Mouse (Mus musculus): Measurements from ENCODE around the gene Lipi.

Gene Lipi

GRCm38 (mm10) chr16:75585961-75586360 is at the start of gene Lipi:
TSS of gene Lipi (minus strand) at chr16:75586061.
- in situ Hi-C loops (cut with MboI, MseI), result no loop called here

DNA sequence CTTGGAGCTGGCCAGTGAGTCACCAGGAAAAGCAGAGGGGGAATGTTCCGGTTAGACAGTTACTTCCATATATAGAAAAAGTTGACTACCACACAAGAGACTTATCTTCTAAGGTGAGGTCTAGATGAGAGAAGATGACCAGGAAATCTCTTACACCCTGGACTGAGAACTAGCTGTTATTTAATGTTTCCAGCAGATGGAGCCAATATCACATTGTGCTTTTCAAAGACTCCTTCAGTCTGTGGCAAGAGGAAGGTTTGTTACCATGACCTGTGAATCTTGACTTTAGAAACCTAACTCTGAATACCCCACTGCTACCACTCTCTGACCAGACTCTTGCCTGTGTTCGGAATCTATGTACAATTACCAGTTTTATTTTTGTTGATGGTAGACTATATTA is 42.0 kb upstream of the Lipi start:
- in situ Hi-C loops (cut with MboI, MseI), result no loop called here

- in situ Hi-C loops (cut with MboI, MseI), result no loop called here
Observed at GRCm38 (mm10) chr16:75617651-75618349, 31.9 kb upstream of the Lipi start.

- in situ Hi-C loops (cut with MboI, MseI), result no loop called here
Observed at GRCm38 (mm10) chr16:75612561-75612960, 26.7 kb upstream of the Lipi start.

GRCm38 (mm10) chr16:75606415-75606814 is 20.6 kb upstream of the Lipi start:
- in situ Hi-C loops (cut with MboI, MseI), result no loop called here

GRCm38 (mm10) chr16:75593501-75594183 is 7.8 kb upstream of the Lipi start:
- in situ Hi-C loops (cut with MboI, MseI), result no loop called here

- in situ Hi-C loops (cut with MboI, MseI), result no loop called here
Observed at GRCm38 (mm10) chr16:75592671-75593500, 7.0 kb upstream of the Lipi start, which contains the start of gene Rbm11. TSS of gene Rbm11 (plus strand) at chr16:75592844.

GRCm38 (mm10) chr16:75586466-75586865 is 605 bp upstream of the Lipi start:
- in situ Hi-C loops (cut with MboI, MseI), result no loop called here

DNA sequence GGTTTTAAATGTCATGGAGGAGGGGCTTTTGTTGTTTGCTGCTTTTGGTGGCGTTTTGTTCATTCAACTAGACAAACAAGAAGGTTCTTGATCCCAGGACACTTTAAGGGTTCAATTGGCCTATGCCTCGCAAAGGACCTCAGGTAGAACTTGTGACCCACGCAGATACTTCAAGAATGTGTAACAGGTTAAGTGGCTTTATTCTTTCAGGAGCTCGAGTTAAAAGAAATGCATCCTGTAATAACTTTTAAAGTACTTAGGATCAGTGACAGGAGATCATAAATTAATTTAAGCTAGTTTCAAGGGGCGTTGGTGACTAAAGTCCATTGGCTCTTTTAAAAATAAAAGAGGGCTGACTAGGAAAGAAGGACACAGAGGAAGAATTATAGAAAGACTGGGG is 3.6 kb downstream of the Lipi start:
- in situ Hi-C loops (cut with MboI, MseI), result no loop called here

DNA sequence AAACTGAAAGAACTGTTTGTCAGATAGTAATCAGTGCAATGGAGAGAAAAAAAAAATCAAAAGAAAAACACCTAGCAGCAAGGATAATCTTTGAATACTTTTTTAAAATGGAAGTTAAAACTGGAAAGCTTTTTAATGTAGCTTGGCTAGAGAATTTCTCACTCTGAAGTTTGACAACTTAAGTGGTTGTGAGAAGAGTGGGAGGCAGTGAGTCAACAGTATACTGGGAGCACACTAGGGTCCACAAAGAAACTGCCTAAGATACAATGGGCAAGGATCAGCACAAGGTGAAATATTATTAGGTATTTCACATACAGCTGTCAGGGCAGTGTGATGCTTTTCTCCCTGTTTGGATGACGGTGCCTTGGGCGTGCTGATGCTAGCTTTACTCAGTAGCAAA is 23.0 kb downstream of the Lipi start:
- in situ Hi-C loops (cut with MboI, MseI), result no loop called here

- in situ Hi-C loops (cut with MboI, MseI), result no loop called here
Observed at GRCm38 (mm10) chr16:75545310-75545709, 40.6 kb downstream of the Lipi start.

DNA sequence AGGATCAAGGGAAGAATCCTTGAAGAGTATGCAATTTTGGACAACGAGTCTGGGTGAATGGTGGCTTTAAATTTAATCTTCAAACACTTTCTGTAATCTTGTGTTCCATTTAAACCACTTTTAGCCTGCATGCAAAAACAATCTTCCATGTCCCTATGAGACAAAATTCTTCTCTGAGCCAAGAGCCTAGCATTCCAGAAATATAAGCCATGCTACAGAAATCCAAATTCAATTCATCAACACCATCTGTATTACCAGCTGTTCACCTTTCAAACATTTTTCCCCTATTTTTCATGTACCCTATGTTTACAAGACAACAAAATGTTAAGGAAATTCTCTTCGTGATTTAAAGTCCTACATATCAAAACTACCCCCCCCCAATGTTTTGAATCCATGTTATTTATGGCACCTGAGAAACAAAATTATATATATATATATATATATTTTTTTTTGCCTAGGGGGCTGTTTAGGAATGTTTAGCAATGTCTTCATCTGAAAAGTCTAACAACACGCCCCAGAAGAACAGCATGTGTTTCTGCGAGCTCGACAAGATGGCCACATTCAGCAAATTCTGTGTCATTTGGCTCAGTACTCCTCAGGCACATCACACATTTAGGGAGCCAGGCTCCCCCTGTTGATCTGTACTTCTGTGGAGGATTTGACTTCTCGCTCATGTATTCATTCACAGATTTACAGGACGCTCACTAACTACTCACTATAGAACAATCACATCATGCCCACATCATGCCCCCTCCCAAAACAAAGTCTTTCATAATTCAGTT is 47.9 kb downstream of the Lipi start:
- in situ Hi-C loops (cut with MboI, MseI), result no loop called here

DNA sequence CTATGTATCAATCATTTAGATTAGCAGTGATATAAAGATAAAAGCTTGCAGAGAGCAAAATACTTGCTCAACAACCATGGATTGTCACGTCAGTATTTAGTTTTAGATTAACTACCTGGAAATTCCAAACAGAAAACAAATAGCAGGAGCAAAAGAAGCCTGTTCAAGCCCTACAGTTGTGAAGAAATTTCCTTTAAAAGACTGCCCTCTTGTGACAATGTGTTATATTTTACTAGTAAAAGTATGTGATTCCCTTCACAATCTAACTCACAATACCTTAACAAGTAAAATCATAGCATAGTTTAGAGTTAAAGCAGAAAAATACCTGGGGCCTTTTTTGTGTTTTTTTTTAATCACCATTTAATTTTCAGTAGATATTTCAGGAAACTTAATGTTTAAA is 54.2 kb downstream of the Lipi start:
- in situ Hi-C loops (cut with MboI, MseI), result no loop called here

DNA sequence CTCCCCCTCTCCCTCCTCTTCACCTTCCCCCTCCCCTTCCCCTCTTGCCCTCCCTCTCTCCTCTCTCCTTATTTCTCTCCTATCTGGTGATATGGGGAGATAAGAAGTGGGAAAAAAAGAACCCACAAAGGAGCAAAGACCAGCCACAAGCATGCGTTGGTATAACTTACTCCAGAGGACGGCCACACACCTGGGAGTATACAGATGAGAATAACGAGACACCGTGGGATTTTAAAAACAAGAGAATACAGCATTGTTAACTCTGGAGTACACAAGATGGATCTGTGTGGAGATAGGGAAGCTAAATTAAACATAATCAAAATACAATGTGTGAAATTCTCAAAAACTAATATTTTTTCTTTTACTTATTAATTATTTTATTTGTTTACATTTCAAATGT is 89.3 kb downstream of the Lipi start:
- in situ Hi-C loops (cut with MboI, MseI), result no loop called here
